Mouse (Mus musculus): ENCODE data around the gene Adgrl3. TPM values are rescaled to one million over a fixed set of nuclear protein-coding genes. Genes with fewer than 3 reads are reported as not detected.

Adgrl3 gene
- total RNA-seq, 2 experiments from 2014 or later, result 157 to 179 TPM

DNA sequence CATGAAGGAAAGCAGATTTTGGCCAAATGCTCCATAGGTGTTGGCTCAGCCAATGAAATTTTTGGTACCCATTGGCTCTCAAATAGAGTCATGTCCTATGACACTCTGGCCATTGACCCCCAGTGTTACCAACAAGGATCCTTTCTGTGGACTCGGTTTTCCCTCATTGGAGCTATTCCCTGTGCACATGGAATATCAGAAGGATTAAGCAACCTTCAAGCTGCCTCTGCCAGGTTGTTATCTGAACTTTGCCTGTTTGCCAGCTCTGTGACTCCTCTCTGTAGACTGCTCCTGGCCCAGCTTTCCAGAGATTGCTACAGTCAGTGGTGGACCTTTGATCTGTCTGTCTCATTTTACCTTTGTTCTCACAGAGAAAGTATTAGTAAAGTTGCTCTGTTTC lies 548.8 kb downstream of the Adgrl3 start:
- no peak for DNase-seq

- DNase-seq, result no peak
These were observed 562.9 kb downstream of the Adgrl3 start for GRCm38 (mm10) chr5:81582886-81583285.

- DNase-seq, result no peak
These were observed 563.5 kb downstream of the Adgrl3 start for GRCm38 (mm10) chr5:81583425-81583824.

- no peak for DNase-seq
These were observed 565.0 kb downstream of the Adgrl3 start for GRCm38 (mm10) chr5:81584945-81585344.

- no peak for DNase-seq
These were observed 570.2 kb downstream of the Adgrl3 start for GRCm38 (mm10) chr5:81590005-81590694.

DNA sequence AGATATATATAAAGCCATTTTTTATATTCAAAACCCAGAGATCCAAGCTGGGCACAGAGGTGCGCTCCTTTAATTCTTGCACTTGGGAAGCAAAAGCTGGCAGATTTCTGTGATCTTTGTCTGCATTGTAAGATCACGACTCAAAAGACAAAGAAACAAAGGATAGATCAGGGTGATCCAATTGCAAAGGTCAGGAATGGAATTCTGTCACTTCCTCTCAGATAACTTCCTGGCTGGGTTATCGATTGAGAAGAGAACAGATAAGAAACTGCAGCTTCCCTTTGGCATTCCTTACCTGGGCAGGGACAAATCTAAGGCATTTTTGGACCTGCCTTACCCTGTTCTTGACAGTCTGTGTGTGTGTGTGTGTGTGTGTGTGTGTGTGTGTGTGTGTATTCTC lies 571.5 kb downstream of the Adgrl3 start:
- DNase-seq, result no peak

DNA sequence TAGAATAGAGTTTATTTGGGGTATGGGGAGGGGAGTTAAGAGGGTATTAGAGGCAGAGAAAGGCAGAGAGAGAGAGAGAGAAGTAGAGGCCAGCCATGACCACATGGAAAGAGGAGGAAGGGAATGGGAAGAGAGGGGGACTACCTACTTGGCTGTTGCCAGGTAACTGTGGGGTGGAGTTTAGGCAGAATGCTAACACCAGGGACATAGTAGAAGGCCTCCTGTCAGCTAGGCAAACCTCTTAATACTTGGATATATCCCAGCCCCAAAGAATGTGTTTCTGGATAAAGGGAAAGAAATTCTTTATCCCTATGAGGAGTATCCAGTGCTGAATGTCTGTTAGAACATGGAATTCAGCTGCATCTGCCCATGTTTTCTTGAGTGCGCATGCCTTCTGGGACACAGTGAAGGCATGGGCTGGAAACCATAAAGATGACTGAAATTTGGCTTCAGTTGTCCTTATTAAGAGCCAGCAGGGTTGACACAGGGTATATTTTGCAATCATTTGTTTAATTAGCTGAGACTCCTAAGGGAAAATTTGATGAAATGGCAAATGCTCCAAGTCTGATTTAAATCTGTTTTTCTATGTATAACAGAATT lies 573.6 kb downstream of the Adgrl3 start:
- DNase-seq, result no peak

- DNase-seq, result no peak
These were observed 578.1 kb downstream of the Adgrl3 start for GRCm38 (mm10) chr5:81598041-81598440.

GRCm38 (mm10) chr5:81602889-81603288 lies 583.0 kb downstream of the Adgrl3 start:
- DNase-seq, result no peak

DNA sequence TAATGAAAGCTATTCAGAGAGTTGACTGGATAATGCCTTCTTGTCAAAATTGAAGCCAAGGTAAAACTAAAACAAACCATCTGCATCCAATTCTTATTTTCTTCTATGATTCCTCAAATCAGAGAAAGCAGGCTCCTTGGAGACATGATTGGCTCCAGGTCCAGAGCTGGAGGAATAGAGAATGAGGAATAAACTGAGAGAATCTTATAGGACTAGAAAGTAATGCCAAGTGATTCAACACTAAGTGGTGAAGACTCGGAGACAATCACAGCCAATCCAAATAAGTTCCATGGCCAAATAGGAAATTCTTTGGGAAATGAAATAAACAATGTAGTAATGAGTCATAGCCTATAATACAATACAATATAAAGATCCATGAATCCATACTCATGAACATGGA lies 585.7 kb downstream of the Adgrl3 start:
- DNase-seq, result no peak

GRCm38 (mm10) chr5:81610223-81610622 lies 590.3 kb downstream of the Adgrl3 start:
- peak in 1 of 2 experiments; percentile 15 for DNase-seq

DNA sequence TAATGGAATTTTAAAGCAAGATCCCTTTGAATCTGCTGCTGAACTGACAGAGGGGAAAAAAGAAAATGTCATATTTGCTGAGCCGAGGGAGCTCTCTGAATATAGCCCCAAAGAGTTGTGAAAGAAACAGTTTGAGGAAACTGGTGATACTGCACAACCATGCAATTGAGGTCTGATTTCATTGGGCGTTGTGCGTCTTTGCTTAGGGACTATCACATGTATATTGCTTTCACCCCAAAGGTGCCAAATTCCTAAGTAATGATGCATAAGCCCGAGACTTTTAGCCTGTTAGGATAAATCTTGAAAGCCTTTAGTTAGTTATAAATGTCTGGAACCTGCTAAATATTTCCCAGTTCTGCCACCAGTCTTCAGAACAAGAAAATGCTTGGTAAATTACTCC lies 594.7 kb downstream of the Adgrl3 start:
- DNase-seq, result no peak

DNA sequence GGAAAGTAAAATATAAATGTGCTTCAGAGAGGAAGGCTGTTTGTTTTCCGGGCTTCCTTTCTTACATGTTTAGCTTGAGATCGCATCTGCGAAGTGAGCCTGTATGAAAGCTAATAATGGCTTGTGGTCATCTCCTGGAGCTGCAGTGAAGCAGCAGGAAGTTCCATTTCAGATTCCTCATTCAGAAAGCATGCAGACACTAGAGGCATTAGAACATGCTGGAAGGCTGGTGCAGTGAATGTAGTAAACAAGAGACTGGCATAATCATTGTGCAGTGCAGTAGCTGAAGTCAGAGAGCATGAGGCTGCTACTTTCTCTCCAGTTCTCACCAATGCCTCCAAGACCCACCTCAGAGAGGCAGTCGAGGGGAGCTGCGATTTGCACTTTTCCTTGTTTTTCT lies 601.2 kb downstream of the Adgrl3 start:
- no peak for DNase-seq

GRCm38 (mm10) chr5:81621715-81622114 lies 601.8 kb downstream of the Adgrl3 start:
- DNase-seq, result no peak

DNA sequence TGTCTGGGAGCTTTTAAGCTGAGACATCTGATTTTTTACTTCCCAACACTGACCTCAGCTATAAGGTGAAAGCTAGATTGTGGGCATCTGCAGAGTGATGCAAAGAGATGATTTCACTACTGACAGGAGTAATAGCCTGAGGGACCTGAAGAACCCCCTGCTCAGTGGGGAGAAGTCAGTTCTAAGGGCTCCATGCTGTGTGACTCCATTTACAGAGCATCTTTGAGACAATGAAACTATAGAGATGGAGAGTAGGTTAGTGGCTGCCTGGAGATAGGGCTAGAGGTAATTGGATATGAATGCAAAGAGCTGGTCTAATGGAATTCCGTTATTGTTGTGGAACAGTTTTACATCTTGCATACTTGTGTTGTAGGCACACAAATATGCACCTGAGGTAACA lies 603.9 kb downstream of the Adgrl3 start:
- no peak for DNase-seq

DNA sequence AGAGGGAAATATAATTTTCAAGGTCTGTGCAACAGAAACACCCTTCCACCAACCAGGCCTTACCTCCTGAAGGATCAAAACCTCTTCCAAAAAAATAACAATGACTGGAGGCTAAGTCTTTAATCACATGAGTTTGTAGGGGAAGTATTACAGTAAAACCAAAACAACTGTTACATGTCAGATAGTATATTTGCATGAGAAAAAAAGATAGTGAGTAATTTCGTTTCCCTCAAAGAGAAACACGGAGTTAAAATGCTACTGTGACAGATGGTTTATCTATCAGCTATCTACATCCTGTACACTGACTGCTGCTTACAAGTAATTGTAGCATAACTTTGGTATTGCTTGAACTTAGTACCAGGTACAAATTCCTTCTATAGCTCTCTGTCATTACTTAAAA lies 616.2 kb downstream of the Adgrl3 start:
- no peak for DNase-seq

DNA sequence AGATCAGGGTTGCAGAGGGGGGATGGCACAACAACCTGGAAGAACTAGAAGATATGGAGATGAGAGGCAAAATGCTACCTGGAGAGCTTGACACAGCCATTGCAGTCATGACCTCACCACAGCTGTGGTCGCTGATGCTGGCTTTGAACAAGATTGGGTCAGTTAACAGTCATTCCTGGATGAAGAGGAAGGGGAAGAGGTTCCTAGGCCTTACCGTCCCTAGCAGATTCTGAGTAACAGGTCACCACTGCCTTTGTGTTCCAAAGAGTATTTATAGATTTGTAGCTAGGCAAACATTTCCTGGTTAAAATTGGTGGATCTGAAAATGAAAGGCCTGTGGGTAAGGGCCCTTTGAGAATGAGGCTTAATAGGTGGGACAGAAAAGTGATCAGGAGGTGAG lies 618.5 kb downstream of the Adgrl3 start:
- DNase-seq, result no peak

DNA sequence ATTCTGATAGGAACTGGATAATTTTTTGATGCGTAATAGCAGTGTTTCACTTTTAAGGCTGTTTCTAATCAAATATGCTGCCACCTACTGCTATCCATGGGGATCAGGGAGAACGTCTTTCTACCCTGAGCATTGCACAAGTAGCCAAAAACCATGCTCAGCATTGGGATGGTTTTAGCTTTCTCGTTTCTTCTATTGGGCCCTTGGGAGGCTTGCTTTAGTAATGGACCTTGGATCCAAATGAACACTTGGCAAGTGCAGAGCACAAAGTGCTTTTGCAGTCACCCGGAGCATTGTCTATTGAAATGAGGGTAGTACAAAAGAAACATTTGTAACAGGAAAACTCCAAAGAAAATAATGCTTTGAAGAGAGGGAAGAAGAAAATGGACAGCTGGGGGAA lies 620.2 kb downstream of the Adgrl3 start:
- no peak for DNase-seq

- DNase-seq, result no peak
These were observed 625.6 kb downstream of the Adgrl3 start for GRCm38 (mm10) chr5:81645557-81645956.

GRCm38 (mm10) chr5:81653941-81654340 lies 634.0 kb downstream of the Adgrl3 start:
- no peak for DNase-seq

- DNase-seq, result no peak
These were observed 641.9 kb downstream of the Adgrl3 start for GRCm38 (mm10) chr5:81661611-81662390.

GRCm38 (mm10) chr5:81671025-81671424 lies 651.1 kb downstream of the Adgrl3 start:
- DNase-seq, result no peak

DNA sequence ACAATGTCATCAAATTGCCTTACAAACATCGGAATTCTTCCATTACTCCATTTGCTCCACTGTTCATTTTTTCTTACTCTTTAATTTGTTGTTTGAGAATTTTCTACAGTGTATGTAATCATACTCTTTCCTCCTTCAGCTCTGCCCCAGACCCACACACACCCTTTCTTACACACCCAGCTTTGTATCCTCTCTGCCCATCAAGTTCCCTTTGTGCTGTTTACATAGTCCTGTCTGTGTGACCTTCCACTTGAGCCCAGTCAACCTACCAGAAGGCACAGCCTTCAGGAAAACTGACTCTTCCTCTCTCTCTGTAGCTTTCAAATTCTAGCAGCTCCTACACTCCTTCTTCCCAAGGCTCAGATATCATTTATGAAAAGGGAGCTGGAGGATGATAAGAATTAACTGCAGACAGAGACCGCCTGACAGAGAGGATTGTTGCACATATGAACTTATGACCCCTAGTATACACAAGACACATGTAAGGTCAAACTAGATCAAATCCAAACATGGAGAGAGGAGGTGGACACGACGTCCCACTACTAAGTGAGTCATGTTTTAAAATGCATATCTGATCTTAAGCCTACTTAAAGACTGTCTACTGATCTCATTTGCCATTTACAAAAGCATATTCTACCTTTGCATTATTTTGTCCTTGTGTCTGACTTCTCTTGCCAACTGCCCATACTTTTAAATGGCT lies 654.5 kb downstream of the Adgrl3 start:
- no peak for DNase-seq

Data from layer of hippocampus, postnatal 36 days (tissue).